ENCODE assay signal across 10 mouse cellular contexts in the genomic region with DNA sequence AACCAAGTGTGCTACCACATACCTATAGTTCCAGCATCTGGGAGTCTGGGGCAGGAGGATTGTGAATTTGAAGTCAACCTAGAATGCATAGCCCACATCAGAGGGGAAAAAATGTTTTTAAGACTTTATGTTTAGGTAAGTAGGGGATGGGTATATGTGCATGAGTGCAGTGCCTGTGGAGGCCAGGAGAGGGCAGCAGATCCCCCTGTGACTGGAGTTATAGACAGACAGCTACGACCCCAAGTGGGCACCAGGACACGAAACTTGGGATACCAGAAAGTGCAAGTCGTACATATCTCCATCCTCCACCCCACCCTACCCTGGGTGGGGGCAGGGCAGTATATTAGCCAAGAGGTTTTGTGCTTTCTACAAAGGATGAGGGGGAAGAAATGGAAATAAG. TPM values are rescaled to one million over a fixed set of nuclear protein-coding genes. Genes with fewer than 3 reads are reported as not detected.
DNase-seq lines count a peak whose midpoint lies in the region; ATAC-seq lines count a peak whose summit lies in the region.
"Had no signal": no experiment of that assay in that cellular context is flagged by ENCODE, and none has a peak within 500 bp of the region (broad histone marks: within the 10 kb centered on the region; RNA-seq: fewer than 3 reads in every experiment).

No protein-coding gene starts in this region.

- no peak overlapping the region for H3K27ac ChIP-seq in kidney, embryonic 15.5 days

- no peaks in the 10 kb centered on the region for H3K27me3 ChIP-seq in kidney, embryonic 15.5 days

- H3K9ac ChIP-seq in kidney, embryonic 15.5 days, result no peak overlapping the region

- H3K4me3 ChIP-seq in kidney, embryonic 15.5 days (replicated peaks), result no peak overlapping the region
- H3K4me3 ChIP-seq: myocyte had no signal

- peaks cover 11% of the 10 kb centered on the region for H3K4me1 ChIP-seq in kidney, embryonic 15.5 days

- peaks cover 68% of the 10 kb centered on the region for H3K36me3 ChIP-seq in kidney, embryonic 15.5 days

- no peak for ATAC-seq in kidney, embryonic 15.5 days (replicated peaks; ENCODE audit: low FRiP score)
- ATAC-seq in megakaryocyte, adult 5-6 weeks (ENCODE audit: poor library complexity, severe bottlenecking), result peak; percentile 84
- no peak for ATAC-seq in cerebellum, adult (ENCODE audit: insufficient number of reproducible peaks, low FRiP score, low TSS enrichment)

- H3K9me3 ChIP-seq in kidney, embryonic 15.5 days (replicated peaks), result no peaks in the 10 kb centered on the region

- no peak overlapping the region for H3K4me2 ChIP-seq in kidney, embryonic 15.5 days

- peak; percentile 60 to 65 for DNase-seq in kidney, postnatal 4 days
- DNase-seq in ES-CJ7 (ENCODE audit: low read depth, low spot score), result peak; percentile 90
- peak; percentile 34 for DNase-seq in brain, adult 2 months (ENCODE audit: low read depth, low spot score)
- DNase-seq in right cerebral cortex, postnatal 14 days, result no peak
- DNase-seq in right cerebral cortex, postnatal 36 days (ENCODE audit: low spot score in 2 of 2), result no peak

- WGBS in kidney, embryonic 15.5 days, result 68% methylated on average over 3 of the region's 3 CpGs

RNA-seq across cellular contexts. Expression of gene Mia, which starts 4.0 kb away (rescaled TPM):
- 18.3 and 20.3 TPM in 2 replicates for polyA plus RNA-seq in kidney, embryonic 15.5 days (2015; fragmentation: Nextera tagmentation; extraction: Ambion mirVana)
- total RNA-seq in megakaryocyte, adult 5-6 weeks (2015), result not detected in 2 replicates
- total RNA-seq in megakaryocyte, adult 5-6 weeks (2017), result not detected in 2 replicates

RNA-seq across cellular contexts. Expression of gene Gm21983, which starts 4.1 kb away (rescaled TPM):
- polyA plus RNA-seq in kidney, embryonic 15.5 days (2015; fragmentation: Nextera tagmentation; extraction: Ambion mirVana), result 1.3 TPM in 1 of 2 replicates, not detected in the other
- total RNA-seq in megakaryocyte, adult 5-6 weeks (2015), result not detected in 2 replicates
- total RNA-seq in megakaryocyte, adult 5-6 weeks (2017), result not detected in 2 replicates
- polyA plus RNA-seq: heart, embryonic 14.5 days; myocyte had no signal

RNA-seq across cellular contexts. Expression of gene Rab4b, which starts 6.3 kb away (rescaled TPM):
- polyA plus RNA-seq in kidney, embryonic 15.5 days (2015; fragmentation: Nextera tagmentation; extraction: Ambion mirVana), result 60.1 and 66.8 TPM in 2 replicates
- 65.7 and 73.7 TPM in 2 replicates for total RNA-seq in megakaryocyte, adult 5-6 weeks (2015)
- 26.8 and 30.4 TPM in 2 replicates for total RNA-seq in megakaryocyte, adult 5-6 weeks (2017)

RNA-seq across cellular contexts. Expression of gene BC024978, which starts 10.6 kb away (rescaled TPM):
- 3.9 and 4.2 TPM in 2 replicates for polyA plus RNA-seq in kidney, embryonic 15.5 days (2015; fragmentation: Nextera tagmentation; extraction: Ambion mirVana)
- total RNA-seq in megakaryocyte, adult 5-6 weeks (2015), result 4.0 and 8.5 TPM in 2 replicates
- total RNA-seq in megakaryocyte, adult 5-6 weeks (2017), result 0.51 and 0.73 TPM in 2 replicates

RNA-seq across cellular contexts. Expression of gene Snrpa, which starts 11.1 kb away (rescaled TPM):
- 264 and 278 TPM in 2 replicates for polyA plus RNA-seq in kidney, embryonic 15.5 days (2015; fragmentation: Nextera tagmentation; extraction: Ambion mirVana)
- total RNA-seq in megakaryocyte, adult 5-6 weeks (2015), result 110 and 125 TPM in 2 replicates
- total RNA-seq in megakaryocyte, adult 5-6 weeks (2017), result 51.9 and 68.6 TPM in 2 replicates

Comparison
In these comparisons a context has a peak if more than half of its experiments do, and no peak if none do; other contexts are left out.
1. DNase-seq: peak in kidney, postnatal 4 days (2 of 2), ES-CJ7 (single experiment) and brain, adult 2 months (single experiment); none in right cerebral cortex, postnatal 14 days (single experiment) and right cerebral cortex, postnatal 36 days (0 of 2).